Mouse (Mus musculus) stomach, postnatal 0 days (tissue): ENCODE data around the gene Radil. TPM values are rescaled to one million over a fixed set of nuclear protein-coding genes. Genes with fewer than 3 reads are reported as not detected.
A peak's percentile ranks its signal among the peaks of the same experiment; 100 is the strongest.

ENCODE experiments used
- ATAC-seq: fragments of 200-750 bp; cut with Nextera tagmentation; 2 replicates; pipeline ENCODE4 v1.8.0; 2017; ENCODE audit not compliant: low FRiP score, low TSS enrichment
- DNase-seq: peaks from one replicate; pipeline ENCODE4 v3.0.0-alpha.2; 2016; ENCODE audit warnings: low spot score
- H3K27ac ChIP-seq: fragments of 300-500 bp; sonication (generic); replicated peaks from 2 replicates; pipeline ENCODE4 v1.5.1; 2014; ENCODE audit warnings: mild to moderate bottlenecking, control low read depth
- H3K27me3 ChIP-seq: fragments of 300-500 bp; sonication (generic); 2 replicates; pipeline ENCODE4 v1.6.1; 2014; ENCODE audit warnings: low read length; ENCODE audit not compliant: control insufficient read depth, insufficient read depth
- H3K36me3 ChIP-seq: fragments of 300-500 bp; sonication (generic); 2 replicates; pipeline ENCODE4 v1.6.1; 2014; ENCODE audit warnings: low read length, mixed read lengths; ENCODE audit not compliant: control insufficient read depth, insufficient read depth
- H3K4me1 ChIP-seq: fragments of 300-500 bp; sonication (generic); replicated peaks from 2 replicates; pipeline ENCODE4 v1.6.1; 2014; ENCODE audit warnings: antibody characterized with exemption; ENCODE audit not compliant: control insufficient read depth, insufficient read depth
- H3K4me2 ChIP-seq: fragments of 300-500 bp; sonication (generic); replicated peaks from 2 replicates; pipeline ENCODE4 v1.6.1; 2014; ENCODE audit warnings: low read depth, mild to moderate bottlenecking, control low read depth, moderate library complexity
- H3K4me3 ChIP-seq: fragments of 300-500 bp; sonication (generic); 2 replicates; pipeline ENCODE4 v1.5.1; 2014; ENCODE audit warnings: low read depth, low read length, control low read depth
- H3K9ac ChIP-seq: fragments of 300-500 bp; sonication (generic); 2 replicates; pipeline ENCODE4 v1.6.1; 2014; ENCODE audit warnings: mild to moderate bottlenecking, low read length, control low read depth, mixed read lengths
- H3K9me3 ChIP-seq: fragments of 300-500 bp; sonication (generic); 2 replicates; pipeline ENCODE4 v1.6.1; 2016; ENCODE audit warnings: low read length; ENCODE audit not compliant: control insufficient read depth
- CTCF ChIP-seq: IDR thresholded peaks from 2 replicates; pipeline ENCODE4 v1.5.1; 2016; ENCODE audit warnings: antibody characterized with exemption, low read depth, mild to moderate bottlenecking, moderate library complexity
- EP300 ChIP-seq: optimal IDR thresholded peaks from 2 replicates; pipeline ENCODE3; 2016; ENCODE audit warnings: antibody characterized with exemption
- WGBS: fragments of 180-500 bp; shearing (Covaris S2); extraction: QIAGEN DNeasy Blood & Tissue Kit; methylation state at CpG from one replicate; pipeline ENCODE4 v1.1.7; 2014; 5-methylcytosine and 5-hydroxymethylcytosine counted together
- polyA plus RNA-seq: library from polyadenylated mRNA; unstranded; fragments of >200 nt; fragmentation: Nextera tagmentation; extraction: Ambion mirVana; gene quantifications from 2 replicates; pipeline ENCODE4 v1.2.1, GENCODE M21; 2015

The Radil gene
- polyA plus RNA-seq, 1 experiment from 2014 or later = 0.36 TPM

GRCm38 (mm10) chr5:142560261-142560660 lies 9.4 kb upstream of the Radil start:
- H3K36me3 ChIP-seq = no peaks in the 10 kb centered on the region

DNA sequence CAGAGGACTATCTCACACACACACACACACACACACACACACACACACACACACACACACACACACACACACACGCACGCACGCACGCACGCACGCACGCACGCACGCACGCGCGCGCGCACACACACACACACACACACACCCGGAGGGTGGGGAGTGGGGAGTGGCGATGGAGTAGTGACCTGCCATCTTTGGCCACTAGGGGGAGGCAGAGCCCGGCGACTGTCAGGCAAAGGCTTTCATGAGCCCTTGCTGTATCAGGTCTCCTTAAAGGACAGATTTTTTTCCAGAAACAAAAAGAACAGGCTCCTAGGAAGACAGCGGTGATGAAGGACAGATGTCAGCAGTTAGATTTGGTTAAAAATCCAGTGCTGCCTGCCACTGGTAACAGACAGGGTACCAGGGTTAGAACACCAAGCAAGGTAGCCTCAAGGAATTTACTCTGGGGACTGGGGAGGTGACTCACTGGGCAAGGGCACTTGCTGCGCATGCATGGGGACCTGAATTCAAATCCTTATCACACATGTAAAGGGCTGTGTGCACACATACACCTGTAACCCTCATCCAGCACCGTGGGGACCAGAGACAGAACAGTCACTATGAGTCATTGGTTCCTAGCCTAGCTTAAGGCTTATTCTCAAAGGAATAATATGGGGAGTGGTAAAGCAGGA lies 6.6 kb upstream of the Radil start:
- WGBS = 22% methylated on average over 21 of the region's 21 CpGs
- no peak overlapping the region for H3K4me3 ChIP-seq
- ATAC-seq = peak; percentile 81

More at GRCm38 (mm10) chr5:142560261-142560660, 9.4 kb upstream of the Radil start:
- WGBS = 42% methylated on average over 7 of the region's 7 CpGs
- DNase-seq = no peak
- Histone ChIP-seq H3K27me3 (no peaks in the 10 kb centered on the region), H3K4me2 (no peak overlapping the region), H3K9ac (no peak overlapping the region), H3K9me3 (no peaks in the 10 kb centered on the region), H3K4me1 (no peaks in the 10 kb centered on the region), H3K4me3 (no peak overlapping the region), H3K27ac (no peak overlapping the region)
- ATAC-seq = no peak
- no peak for TF ChIP-seq EP300
- no peak for TF ChIP-seq CTCF

GRCm38 (mm10) chr5:142556721-142557120 lies 5.8 kb upstream of the Radil start:
- H3K27me3 ChIP-seq = no peaks in the 10 kb centered on the region
- no peaks in the 10 kb centered on the region for H3K9me3 ChIP-seq
- DNase-seq (no peak), ATAC-seq (no peak)
- no peak overlapping the region for H3K27ac ChIP-seq
- WGBS = 95% methylated on average over 4 of the region's 4 CpGs
- H3K4me3 ChIP-seq = no peak overlapping the region
- no peak overlapping the region for H3K9ac ChIP-seq
- H3K36me3 ChIP-seq = no peaks in the 10 kb centered on the region
- no peaks in the 10 kb centered on the region for H3K4me1 ChIP-seq
- H3K4me2 ChIP-seq = no peak overlapping the region
- TF ChIP-seq CTCF (no peak), EP300 (no peak)

More for the DNA sequence above, 6.6 kb upstream of the Radil start:
- H3K4me2 ChIP-seq = no peak overlapping the region
- no peak overlapping the region for H3K27ac ChIP-seq
- H3K4me1 ChIP-seq = no peaks in the 10 kb centered on the region
- no peaks in the 10 kb centered on the region for H3K36me3 ChIP-seq
- TF ChIP-seq EP300 = no peak
- TF ChIP-seq CTCF = peak; percentile 82
- H3K9me3 ChIP-seq = no peaks in the 10 kb centered on the region
- no peak overlapping the region for H3K9ac ChIP-seq
- no peaks in the 10 kb centered on the region for H3K27me3 ChIP-seq
- peak; percentile 66 for DNase-seq

- ATAC-seq = no peak
- DNase-seq = no peak
- H3K9me3 ChIP-seq = no peaks in the 10 kb centered on the region
- 77% methylated on average over 5 of the region's 5 CpGs for WGBS
- H3K36me3 ChIP-seq = no peaks in the 10 kb centered on the region
- H3K4me3 ChIP-seq = no peak overlapping the region
- H3K4me1 ChIP-seq = no peaks in the 10 kb centered on the region
- H3K9ac ChIP-seq = no peak overlapping the region
- H3K27me3 ChIP-seq = no peaks in the 10 kb centered on the region
- H3K4me2 ChIP-seq = no peak overlapping the region
- no peak for TF ChIP-seq CTCF
- no peak for TF ChIP-seq EP300
- no peak overlapping the region for H3K27ac ChIP-seq
Measured at GRCm38 (mm10) chr5:142555866-142556265, 5.0 kb upstream of the Radil start.

GRCm38 (mm10) chr5:142549961-142550705 lies 765 bp downstream of the Radil start:
- no peaks in the 10 kb centered on the region for H3K36me3 ChIP-seq
- no peaks in the 10 kb centered on the region for H3K27me3 ChIP-seq
- WGBS = 3% methylated on average over 31 of the region's 31 CpGs
- peak overlapping the region; percentile 97 for H3K4me2 ChIP-seq
- TF ChIP-seq CTCF (no peak), EP300 (no peak)
- ATAC-seq (0 out of 2 replicates have a peak, but pooled peaks have one; percentile 1), DNase-seq (peak; percentile 23)
- H3K4me3 ChIP-seq = peak overlapping the region; percentile 57
- H3K27ac ChIP-seq = 0 out of 2 replicates have a peak overlapping the region, but pooled peaks have one; percentile 40
- peak overlapping the region; percentile 45 for H3K9ac ChIP-seq
- no peaks in the 10 kb centered on the region for H3K9me3 ChIP-seq
- H3K4me1 ChIP-seq = no peaks in the 10 kb centered on the region; the same call in 1 of the 2 replicates

- H3K4me2 ChIP-seq = no peak overlapping the region
- no peaks in the 10 kb centered on the region for H3K27me3 ChIP-seq
- H3K4me1 ChIP-seq = no peaks in the 10 kb centered on the region; the same call in 1 of the 2 replicates
- H3K9me3 ChIP-seq = no peaks in the 10 kb centered on the region
- ATAC-seq (no peak), DNase-seq (no peak)
- H3K27ac ChIP-seq = no peak overlapping the region
- WGBS = 66% methylated on average over 9 of the region's 9 CpGs
- no peak overlapping the region for H3K9ac ChIP-seq
- TF ChIP-seq EP300 (no peak), CTCF (no peak)
- no peaks in the 10 kb centered on the region for H3K36me3 ChIP-seq
- H3K4me3 ChIP-seq = no peak overlapping the region
Measured at GRCm38 (mm10) chr5:142549441-142549840, 1.5 kb downstream of the Radil start.
